Mouse (Mus musculus): ENCODE results near the gene Osbpl2. TPM values are rescaled to one million over a fixed set of nuclear protein-coding genes. Genes with fewer than 3 reads are reported as not detected.

The Osbpl2 gene
- polyA plus RNA-seq, 1 experiment, result 34.5 TPM

GRCm38 (mm10) chr2:180187362-180187761, 68.3 kb downstream of the Osbpl2 start:
- DNase-seq, result no peak
- TF ChIP-seq POLR2A (IDR thresholded peaks at IDR 0.05; ENCODE audit: borderline replicate concordance, extremely low read depth, low read depth, low read length) (no peak), CTCF (IDR thresholded peaks at IDR 0.05; ENCODE audit: insufficient read depth, low read length) (no peak)
- WGBS, result 94% methylated on average over 11 of the region's 11 CpGs
- Histone ChIP-seq H3K4me3 (replicated peaks; ENCODE audit: extremely low read depth, low read depth, low read length) (no peak overlapping the region), H3K4me1 (ENCODE audit: control insufficient read depth, insufficient read depth, low read length) (no peaks in the 10 kb centered on the region)

GRCm38 (mm10) chr2:180196610-180197322, 77.7 kb downstream of the Osbpl2 start:
- TF ChIP-seq POLR2A (IDR thresholded peaks at IDR 0.05; ENCODE audit: borderline replicate concordance, extremely low read depth, low read depth, low read length), result no peak
- no peak for TF ChIP-seq CTCF (IDR thresholded peaks at IDR 0.05; ENCODE audit: insufficient read depth, low read length)
- Histone ChIP-seq H3K4me1 (ENCODE audit: control insufficient read depth, insufficient read depth, low read length) (no peaks in the 10 kb centered on the region), H3K4me3 (replicated peaks; ENCODE audit: extremely low read depth, low read depth, low read length) (no peak overlapping the region)
- 75% methylated on average over 12 of the region's 12 CpGs for WGBS
- no peak for DNase-seq

GRCm38 (mm10) chr2:180197323-180198037, 78.4 kb downstream of the Osbpl2 start:
- no peak for DNase-seq
- Histone ChIP-seq H3K4me1 (ENCODE audit: control insufficient read depth, insufficient read depth, low read length) (no peaks in the 10 kb centered on the region), H3K4me3 (replicated peaks; ENCODE audit: extremely low read depth, low read depth, low read length) (no peak overlapping the region)
- 86% methylated on average over 10 of the region's 10 CpGs for WGBS
- TF ChIP-seq CTCF (IDR thresholded peaks at IDR 0.05; ENCODE audit: insufficient read depth, low read length), result no peak
- no peak for TF ChIP-seq POLR2A (IDR thresholded peaks at IDR 0.05; ENCODE audit: borderline replicate concordance, extremely low read depth, low read depth, low read length)

- 94% methylated on average over 10 of the region's 10 CpGs for WGBS
- H3K4me3 ChIP-seq (replicated peaks; ENCODE audit: extremely low read depth, low read depth, low read length), result no peak overlapping the region
- DNase-seq, result no peak
- TF ChIP-seq CTCF (IDR thresholded peaks at IDR 0.05; ENCODE audit: insufficient read depth, low read length) (no peak), POLR2A (IDR thresholded peaks at IDR 0.05; ENCODE audit: borderline replicate concordance, extremely low read depth, low read depth, low read length) (no peak)
- no peaks in the 10 kb centered on the region for H3K4me1 ChIP-seq (ENCODE audit: control insufficient read depth, insufficient read depth, low read length)
Observed at GRCm38 (mm10) chr2:180198782-180199181, 79.7 kb downstream of the Osbpl2 start.

- Histone ChIP-seq H3K4me1 (ENCODE audit: control insufficient read depth, insufficient read depth, low read length) (no peaks in the 10 kb centered on the region), H3K4me3 (replicated peaks; ENCODE audit: extremely low read depth, low read depth, low read length) (no peak overlapping the region)
- TF ChIP-seq CTCF (IDR thresholded peaks at IDR 0.05; ENCODE audit: insufficient read depth, low read length), result no peak
- TF ChIP-seq POLR2A (IDR thresholded peaks at IDR 0.05; ENCODE audit: borderline replicate concordance, extremely low read depth, low read depth, low read length), result no peak
- WGBS, result 41% methylated on average over 11 of the region's 11 CpGs
- no peak for DNase-seq
Observed at GRCm38 (mm10) chr2:180200681-180201080, 81.6 kb downstream of the Osbpl2 start.

GRCm38 (mm10) chr2:180201303-180201702, 82.2 kb downstream of the Osbpl2 start:
- Histone ChIP-seq H3K4me3 (replicated peaks; ENCODE audit: extremely low read depth, low read depth, low read length) (no peak overlapping the region), H3K4me1 (ENCODE audit: control insufficient read depth, insufficient read depth, low read length) (no peaks in the 10 kb centered on the region)
- TF ChIP-seq POLR2A (IDR thresholded peaks at IDR 0.05; ENCODE audit: borderline replicate concordance, extremely low read depth, low read depth, low read length), result no peak
- TF ChIP-seq CTCF (IDR thresholded peaks at IDR 0.05; ENCODE audit: insufficient read depth, low read length), result no peak
- WGBS, result 77% methylated on average over 9 of the region's 9 CpGs
- no peak for DNase-seq

- no peak for TF ChIP-seq CTCF (IDR thresholded peaks at IDR 0.05; ENCODE audit: insufficient read depth, low read length)
- TF ChIP-seq POLR2A (IDR thresholded peaks at IDR 0.05; ENCODE audit: borderline replicate concordance, extremely low read depth, low read depth, low read length), result no peak
- H3K4me3 ChIP-seq (replicated peaks; ENCODE audit: extremely low read depth, low read depth, low read length), result no peak overlapping the region
- H3K4me1 ChIP-seq (ENCODE audit: control insufficient read depth, insufficient read depth, low read length), result no peaks in the 10 kb centered on the region
- no peak for DNase-seq
- WGBS, result 78% methylated on average over 14 of the region's 14 CpGs
Observed at GRCm38 (mm10) chr2:180202263-180202662, 83.2 kb downstream of the Osbpl2 start.

- no peak overlapping the region for H3K4me3 ChIP-seq (replicated peaks; ENCODE audit: extremely low read depth, low read depth, low read length)
- no peak for DNase-seq
- WGBS, result 46% methylated on average over 10 of the region's 10 CpGs
- no peaks in the 10 kb centered on the region for H3K4me1 ChIP-seq (ENCODE audit: control insufficient read depth, insufficient read depth, low read length)
- TF ChIP-seq CTCF (IDR thresholded peaks at IDR 0.05; ENCODE audit: insufficient read depth, low read length), result no peak
- TF ChIP-seq POLR2A (IDR thresholded peaks at IDR 0.05; ENCODE audit: borderline replicate concordance, extremely low read depth, low read depth, low read length), result no peak
Observed at GRCm38 (mm10) chr2:180202805-180203204, 83.7 kb downstream of the Osbpl2 start.

GRCm38 (mm10) chr2:180204501-180204900, 85.4 kb downstream of the Osbpl2 start:
- TF ChIP-seq CTCF (IDR thresholded peaks at IDR 0.05; ENCODE audit: insufficient read depth, low read length) (no peak), POLR2A (IDR thresholded peaks at IDR 0.05; ENCODE audit: borderline replicate concordance, extremely low read depth, low read depth, low read length) (no peak)
- Histone ChIP-seq H3K4me3 (replicated peaks; ENCODE audit: extremely low read depth, low read depth, low read length) (no peak overlapping the region), H3K4me1 (ENCODE audit: control insufficient read depth, insufficient read depth, low read length) (no peaks in the 10 kb centered on the region)
- no peak for DNase-seq
- 79% methylated on average over 9 of the region's 9 CpGs for WGBS
